Mouse (Mus musculus): ENCODE results near the gene Chpt1.

- TF ChIP-seq CTCF (IDR thresholded peaks at IDR 0.05; ENCODE audit: extremely low read depth, insufficient read length, insufficient replicate concordance, low read depth, low read length) (no peak), POLR2A (IDR thresholded peaks at IDR 0.05; ENCODE audit: low read depth, low read length) (no peak)
These were observed 9.8 kb upstream of the Chpt1 start for GRCm38 (mm10) chr10:88513574-88514135.

Measured in small intestine, adult 2 months (tissue).